Mouse (Mus musculus): ENCODE data around the gene Ntf5. TPM values are rescaled to one million over a fixed set of nuclear protein-coding genes. Genes with fewer than 3 reads are reported as not detected.
A peak's percentile ranks its signal among the peaks of the same experiment; 100 is the strongest.

Ntf5 gene
- 0.33 and 0.67 TPM in 2 replicates for polyA plus RNA-seq (2014; fragmentation: Nextera tagmentation; extraction: Ambion mirVana)

- Histone ChIP-seq H3K27me3 (ENCODE audit: control insufficient read depth, insufficient read depth, low read length) (peaks cover 81% of the 10 kb centered on the region), H3K4me2 (ENCODE audit: low read depth, low read length, severe bottlenecking) (peak within 1 kb of the TSS; percentile 82), H3K27ac (ENCODE audit: low read depth, low read length) (no peak within 1 kb of the TSS), H3K36me3 (ENCODE audit: control insufficient read depth, insufficient read depth, low read length) (no peaks in the 10 kb centered on the region), H3K4me1 (replicated peaks; ENCODE audit: control insufficient read depth, insufficient read depth, low read length) (peaks cover 13% of the 10 kb centered on the region; the same call in 1 of the 2 replicates), H3K4me3 (ENCODE audit: low read depth, low read length) (peak within 1 kb of the TSS; percentile 44), H3K9me3 (ENCODE audit: control insufficient read depth, low read length) (no peaks in the 10 kb centered on the region), H3K9ac (ENCODE audit: low read length) (peak within 1 kb of the TSS; percentile 53)
- WGBS, result 3% methylated on average over 43 of the region's 45 CpGs
- ATAC-seq (replicated peaks; ENCODE audit: low FRiP score) (peak; percentile 32), DNase-seq (ENCODE audit: low spot score) (peak; percentile 75)
Measured at GRCm38 (mm10) chr7:45413113-45413863, at the start of gene Ntf5. Gene Ntf5 (plus strand): TSS chr7:45413695.

- peaks cover 15% of the 10 kb centered on the region for H3K27me3 ChIP-seq (ENCODE audit: control insufficient read depth, insufficient read depth, low read length)
Measured at GRCm38 (mm10) chr7:45363983-45364382, 49.5 kb upstream of the Ntf5 start.

GRCm38 (mm10) chr7:45365742-45366651 is 47.5 kb upstream of the Ntf5 start:
- H3K27me3 ChIP-seq (ENCODE audit: control insufficient read depth, insufficient read depth, low read length), result peaks cover 22% of the 10 kb centered on the region
- peak overlapping the region; percentile 67 for H3K4me3 ChIP-seq (ENCODE audit: low read depth, low read length)
- H3K9me3 ChIP-seq (ENCODE audit: control insufficient read depth, low read length), result no peaks in the 10 kb centered on the region
- peak; percentile 79 for DNase-seq (ENCODE audit: low spot score)
- H3K4me1 ChIP-seq (replicated peaks; ENCODE audit: control insufficient read depth, insufficient read depth, low read length), result peaks cover 18% of the 10 kb centered on the region
- H3K4me2 ChIP-seq (ENCODE audit: low read depth, low read length, severe bottlenecking), result peak overlapping the region; percentile 60
- no peak; the same call in 1 of the 2 replicates for ATAC-seq (replicated peaks; ENCODE audit: low FRiP score)
- WGBS, result 4% methylated on average over 34 of the region's 35 CpGs
- no peaks in the 10 kb centered on the region for H3K36me3 ChIP-seq (ENCODE audit: control insufficient read depth, insufficient read depth, low read length)
- no peak overlapping the region for H3K27ac ChIP-seq (ENCODE audit: low read depth, low read length)
- H3K9ac ChIP-seq (ENCODE audit: low read length), result peak overlapping the region; percentile 77

More at GRCm38 (mm10) chr7:45363983-45364382, 49.5 kb upstream of the Ntf5 start:
- ATAC-seq (replicated peaks; ENCODE audit: low FRiP score) (no peak), DNase-seq (ENCODE audit: low spot score) (peak; percentile 41)
- Histone ChIP-seq H3K9me3 (ENCODE audit: control insufficient read depth, low read length) (no peaks in the 10 kb centered on the region), H3K9ac (ENCODE audit: low read length) (no peak overlapping the region), H3K4me2 (ENCODE audit: low read depth, low read length, severe bottlenecking) (no peak overlapping the region), H3K27ac (ENCODE audit: low read depth, low read length) (no peak overlapping the region), H3K4me3 (ENCODE audit: low read depth, low read length) (no peak overlapping the region), H3K36me3 (ENCODE audit: control insufficient read depth, insufficient read depth, low read length) (no peaks in the 10 kb centered on the region), H3K4me1 (replicated peaks; ENCODE audit: control insufficient read depth, insufficient read depth, low read length) (peaks cover 12% of the 10 kb centered on the region; the same call in 1 of the 2 replicates)
- WGBS, result 97% methylated on average over 2 of the region's 2 CpGs

- ATAC-seq (replicated peaks; ENCODE audit: low FRiP score), result peak; percentile 45
- WGBS, result 1% methylated on average over 15 of the region's 26 CpGs
Measured at GRCm38 (mm10) chr7:45366652-45367019, 46.9 kb upstream of the Ntf5 start, which contains the start of gene Ppfia3. Gene Ppfia3 (minus strand): TSS chr7:45367019.

GRCm38 (mm10) chr7:45367020-45367880 is 46.2 kb upstream of the Ntf5 start:
- H3K27ac ChIP-seq (ENCODE audit: low read depth, low read length), result peak overlapping the region; percentile 52; the same call in 1 of the 2 replicates
- peaks cover 15% of the 10 kb centered on the region for H3K4me1 ChIP-seq (replicated peaks; ENCODE audit: control insufficient read depth, insufficient read depth, low read length)
- no peaks in the 10 kb centered on the region for H3K36me3 ChIP-seq (ENCODE audit: control insufficient read depth, insufficient read depth, low read length)
- ATAC-seq (replicated peaks; ENCODE audit: low FRiP score) (peak; percentile 89), DNase-seq (ENCODE audit: low spot score) (peak; percentile 100)
- H3K4me3 ChIP-seq (ENCODE audit: low read depth, low read length), result peak overlapping the region; percentile 67
- H3K4me2 ChIP-seq (ENCODE audit: low read depth, low read length, severe bottlenecking), result peak overlapping the region; percentile 60
- under 1% methylated on average over 70 of the region's 70 CpGs for WGBS
- peaks cover 22% of the 10 kb centered on the region for H3K27me3 ChIP-seq (ENCODE audit: control insufficient read depth, insufficient read depth, low read length)
- H3K9me3 ChIP-seq (ENCODE audit: control insufficient read depth, low read length), result no peaks in the 10 kb centered on the region
- H3K9ac ChIP-seq (ENCODE audit: low read length), result peak overlapping the region; percentile 77

More at GRCm38 (mm10) chr7:45366652-45367019, 46.9 kb upstream of the Ntf5 start, which contains the start of gene Ppfia3:
- DNase-seq (ENCODE audit: low spot score), result no peak
- H3K27ac ChIP-seq (ENCODE audit: low read depth, low read length), result peak within 1 kb of the TSS; percentile 52; the same call in 1 of the 2 replicates
- H3K4me3 ChIP-seq (ENCODE audit: low read depth, low read length), result peak within 1 kb of the TSS; percentile 67
- H3K36me3 ChIP-seq (ENCODE audit: control insufficient read depth, insufficient read depth, low read length), result no peaks in the 10 kb centered on the region
- no peaks in the 10 kb centered on the region for H3K9me3 ChIP-seq (ENCODE audit: control insufficient read depth, low read length)
- peak within 1 kb of the TSS; percentile 60 for H3K4me2 ChIP-seq (ENCODE audit: low read depth, low read length, severe bottlenecking)
- peaks cover 17% of the 10 kb centered on the region for H3K4me1 ChIP-seq (replicated peaks; ENCODE audit: control insufficient read depth, insufficient read depth, low read length)
- H3K27me3 ChIP-seq (ENCODE audit: control insufficient read depth, insufficient read depth, low read length), result peaks cover 22% of the 10 kb centered on the region
- H3K9ac ChIP-seq (ENCODE audit: low read length), result peak within 1 kb of the TSS; percentile 77

- H3K4me2 ChIP-seq (ENCODE audit: low read depth, low read length, severe bottlenecking), result peak overlapping the region; percentile 60
- no peaks in the 10 kb centered on the region for H3K9me3 ChIP-seq (ENCODE audit: control insufficient read depth, low read length)
- ATAC-seq (replicated peaks; ENCODE audit: low FRiP score) (no peak), DNase-seq (ENCODE audit: low spot score) (no peak)
- peaks cover 15% of the 10 kb centered on the region for H3K4me1 ChIP-seq (replicated peaks; ENCODE audit: control insufficient read depth, insufficient read depth, low read length)
- H3K27me3 ChIP-seq (ENCODE audit: control insufficient read depth, insufficient read depth, low read length), result peaks cover 20% of the 10 kb centered on the region
- H3K27ac ChIP-seq (ENCODE audit: low read depth, low read length), result no peak overlapping the region
- WGBS, result 80% methylated on average over 15 of the region's 15 CpGs
- H3K36me3 ChIP-seq (ENCODE audit: control insufficient read depth, insufficient read depth, low read length), result no peaks in the 10 kb centered on the region
- no peak overlapping the region for H3K9ac ChIP-seq (ENCODE audit: low read length)
- peak overlapping the region; percentile 67 for H3K4me3 ChIP-seq (ENCODE audit: low read depth, low read length)
Measured at GRCm38 (mm10) chr7:45368178-45368577, 45.3 kb upstream of the Ntf5 start.

- Histone ChIP-seq H3K9ac (ENCODE audit: low read length) (no peak overlapping the region), H3K27ac (ENCODE audit: low read depth, low read length) (no peak overlapping the region), H3K36me3 (ENCODE audit: control insufficient read depth, insufficient read depth, low read length) (no peaks in the 10 kb centered on the region), H3K4me2 (ENCODE audit: low read depth, low read length, severe bottlenecking) (0 out of 2 replicates have a peak overlapping the region, but pooled peaks have one; percentile 91), H3K4me3 (ENCODE audit: low read depth, low read length) (no peak overlapping the region), H3K4me1 (replicated peaks; ENCODE audit: control insufficient read depth, insufficient read depth, low read length) (peaks cover 15% of the 10 kb centered on the region), H3K9me3 (ENCODE audit: control insufficient read depth, low read length) (no peaks in the 10 kb centered on the region), H3K27me3 (ENCODE audit: control insufficient read depth, insufficient read depth, low read length) (peaks cover 18% of the 10 kb centered on the region)
- no peak for ATAC-seq (replicated peaks; ENCODE audit: low FRiP score)
- WGBS, result 74% methylated on average over 16 of the region's 16 CpGs
- DNase-seq (ENCODE audit: low spot score), result no peak
Measured at GRCm38 (mm10) chr7:45369022-45369745, 44.3 kb upstream of the Ntf5 start.
